Mouse (Mus musculus): ENCODE results near the gene Slc8a1.

Slc8a1 gene

DNA sequence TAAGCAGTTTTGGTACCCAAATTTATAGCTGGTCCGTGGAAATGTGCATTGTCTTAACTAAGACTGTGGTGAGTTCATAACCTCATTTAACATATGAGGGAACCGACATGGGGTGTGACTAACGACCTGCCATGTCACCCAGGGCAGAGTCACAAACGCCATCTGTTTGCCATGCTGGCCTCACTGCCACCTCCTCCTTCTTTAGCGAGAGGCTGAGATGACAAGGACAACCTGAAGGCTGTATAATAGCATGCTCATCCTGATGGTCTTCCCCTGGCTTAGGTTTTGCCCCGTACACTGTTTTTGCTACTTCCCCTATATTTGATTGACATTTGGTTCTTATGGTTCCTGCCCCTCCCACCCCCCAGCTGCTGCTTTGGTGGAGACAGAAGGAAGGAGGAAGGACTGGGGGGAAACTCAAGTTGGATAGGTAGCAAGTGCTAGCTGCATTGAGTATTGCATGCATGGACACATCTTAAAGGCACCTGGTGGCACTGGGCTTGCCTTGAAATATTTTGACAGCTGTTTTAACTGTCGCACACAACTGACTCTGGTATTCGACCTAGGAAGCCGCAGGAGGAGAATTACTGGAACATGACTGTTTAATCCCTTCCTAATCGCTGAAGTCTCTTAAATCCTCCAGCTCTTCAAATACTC, 313.8 kb downstream of the Slc8a1 start:
- no peak for DNase-seq (ENCODE audit: extremely low spot score)

DNA sequence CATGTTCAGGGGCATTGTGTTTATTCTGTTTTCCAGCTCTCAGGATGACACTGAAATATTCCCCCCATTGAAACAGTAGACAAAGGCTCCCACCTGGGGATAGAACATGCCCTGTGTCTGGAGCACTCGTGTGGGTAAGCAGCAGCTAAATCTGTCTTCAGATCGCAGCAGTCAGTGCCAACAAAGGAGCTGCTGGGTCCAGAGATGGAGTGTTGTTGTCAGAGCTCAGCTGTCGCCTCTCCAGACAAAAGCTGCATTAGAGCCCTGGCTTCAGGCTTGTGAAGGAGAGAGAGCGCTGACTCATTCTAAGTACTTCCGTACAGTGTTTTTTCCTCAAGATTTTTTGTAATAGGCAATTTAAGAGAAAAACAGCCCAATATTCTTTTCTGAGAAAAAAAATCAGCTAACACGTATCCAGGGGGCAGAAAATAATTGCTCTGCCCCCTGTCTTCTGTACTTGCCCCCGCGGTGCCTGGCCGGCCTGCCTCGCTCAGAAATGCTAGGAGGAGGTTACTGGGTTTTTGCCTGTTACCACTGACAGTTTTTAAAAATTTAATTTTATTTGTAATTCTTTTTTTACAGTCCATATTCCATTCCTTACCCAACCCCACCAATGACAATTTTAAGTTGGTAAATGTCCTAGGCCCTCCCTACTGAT, 318.2 kb downstream of the Slc8a1 start:
- DNase-seq (ENCODE audit: extremely low spot score), result no peak

DNA sequence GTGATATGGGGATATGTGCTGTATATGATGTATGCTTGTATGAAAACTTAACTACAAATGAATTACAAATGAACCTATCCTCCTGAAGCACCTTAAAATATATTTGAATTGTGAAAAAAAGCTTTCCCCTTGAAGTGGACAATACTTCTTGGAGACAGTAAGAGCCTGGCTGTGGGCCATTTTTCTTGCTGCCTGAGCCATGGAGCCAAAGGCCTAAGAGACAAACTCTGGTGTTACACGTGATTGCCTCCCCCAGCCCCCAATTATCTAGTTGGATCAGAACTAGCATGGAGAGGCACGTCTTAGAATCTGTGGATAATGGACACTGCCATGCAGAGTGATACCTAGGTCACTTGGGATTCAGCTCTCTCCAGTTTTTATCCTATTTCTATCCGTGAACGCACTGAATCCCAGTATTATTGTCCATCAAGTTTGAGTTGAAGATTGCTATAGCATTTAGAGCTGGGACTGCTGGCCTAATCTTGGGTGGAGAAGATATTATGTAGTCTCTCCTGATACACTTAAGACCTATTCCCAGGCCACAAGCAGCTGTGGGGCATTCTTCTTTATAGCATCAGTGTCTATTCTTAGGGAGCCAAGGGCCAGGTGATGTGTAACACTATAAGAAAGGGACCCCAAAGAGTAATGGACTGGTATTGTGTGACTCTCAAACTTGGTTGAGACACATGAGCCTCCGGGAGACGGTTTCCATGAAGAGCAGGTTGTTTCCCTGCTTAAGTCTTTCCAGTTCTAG, 321.6 kb downstream of the Slc8a1 start:
- no peak for DNase-seq (ENCODE audit: extremely low spot score)

DNA sequence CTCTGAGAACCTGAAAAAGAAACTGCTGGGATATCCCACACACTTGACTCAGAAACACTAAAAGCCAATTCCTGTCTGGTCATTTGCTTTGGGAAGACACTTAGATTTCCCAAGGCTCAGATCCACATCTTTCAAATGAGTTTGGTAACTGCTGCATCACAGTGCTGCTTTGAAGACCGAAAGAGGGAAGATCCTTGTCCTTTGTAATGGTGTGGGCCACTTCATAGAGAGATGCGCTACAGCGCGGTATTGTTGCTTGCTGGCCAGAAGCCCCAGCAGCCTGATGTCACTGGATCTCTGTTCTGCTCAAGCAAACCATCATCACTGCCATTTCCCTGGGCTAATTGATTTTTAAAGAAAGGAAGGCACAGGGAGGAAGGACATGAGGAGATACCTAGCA, 325.4 kb downstream of the Slc8a1 start:
- DNase-seq (ENCODE audit: extremely low spot score), result no peak

DNA sequence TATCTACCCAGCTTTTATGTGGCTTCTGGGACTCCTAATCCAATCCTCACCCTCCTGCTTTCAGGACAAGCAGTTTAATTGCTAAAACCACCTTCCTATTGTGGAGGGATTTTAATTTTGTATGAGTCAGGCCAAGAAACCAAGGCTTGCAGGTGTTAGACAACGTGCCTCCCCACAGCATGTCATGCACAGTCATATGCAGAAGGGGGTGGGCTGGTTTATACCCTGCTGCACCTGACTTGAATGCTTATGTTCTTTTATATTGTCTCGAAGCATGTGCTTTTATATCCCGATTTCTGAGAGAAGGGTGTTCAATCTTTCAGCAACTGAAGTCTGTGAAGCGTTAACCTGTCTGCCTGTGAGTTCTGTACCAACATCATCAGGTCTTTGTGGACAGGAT, 334.0 kb downstream of the Slc8a1 start:
- no peak for DNase-seq (ENCODE audit: extremely low spot score)

DNA sequence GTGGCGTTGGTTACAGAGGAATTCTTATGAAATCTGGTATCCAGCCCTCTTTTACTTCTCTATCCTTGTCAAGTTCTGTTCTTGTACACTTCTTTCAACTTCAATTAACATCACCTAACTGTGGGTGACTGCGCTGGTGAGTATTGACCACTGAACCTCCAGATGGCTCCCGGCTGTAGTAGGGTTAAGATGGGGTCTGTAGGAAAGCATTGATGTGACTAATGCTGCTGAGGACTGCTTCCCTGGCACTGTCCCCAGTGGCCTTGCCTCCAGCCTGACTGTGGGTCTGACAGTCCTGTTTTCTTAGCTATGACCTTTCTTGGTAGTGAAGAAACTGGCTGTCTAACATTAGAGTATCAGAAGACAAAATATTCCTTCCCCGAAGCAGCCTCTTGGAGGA, 335.1 kb downstream of the Slc8a1 start:
- DNase-seq (ENCODE audit: extremely low spot score), result no peak

DNA sequence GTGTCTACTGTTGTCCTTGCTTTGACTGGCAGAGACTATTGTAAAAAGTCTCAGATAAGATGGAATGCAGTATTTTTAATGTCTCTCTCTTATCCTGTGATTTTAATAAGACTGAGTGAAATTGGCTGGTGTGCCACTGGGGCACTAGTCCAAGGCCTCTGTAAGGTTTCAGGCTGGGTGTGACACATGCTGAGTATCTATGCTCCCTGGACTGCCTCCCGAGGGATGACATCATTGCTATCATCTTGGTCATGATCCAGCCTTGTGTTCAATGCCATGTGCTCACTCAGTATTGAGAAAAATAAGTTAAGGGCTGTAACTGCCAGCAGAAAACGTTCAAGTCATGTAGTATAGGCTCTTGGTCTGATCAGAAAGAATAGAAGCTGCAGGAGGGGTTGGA, 335.5 kb downstream of the Slc8a1 start:
- no peak for DNase-seq (ENCODE audit: extremely low spot score)

DNA sequence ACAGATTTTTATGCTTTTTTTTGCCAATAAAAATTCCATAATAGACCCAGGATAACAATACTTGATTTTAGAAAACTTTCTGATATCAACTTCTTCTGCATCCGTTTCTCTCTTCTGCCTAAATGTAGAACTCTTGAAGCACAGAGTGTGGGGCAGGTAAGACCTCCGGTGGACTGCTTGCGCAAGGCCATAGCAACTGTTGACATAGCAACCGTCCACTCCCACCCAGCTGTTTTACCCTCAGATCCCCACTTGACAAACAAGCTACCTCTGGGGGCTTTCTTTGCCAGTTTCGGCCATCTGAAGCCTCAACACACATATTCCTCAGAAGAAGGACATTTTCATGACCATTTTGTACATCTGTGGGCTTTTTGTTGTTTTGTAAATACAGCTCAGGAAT, 337.8 kb downstream of the Slc8a1 start:
- no peak for DNase-seq (ENCODE audit: extremely low spot score)

DNA sequence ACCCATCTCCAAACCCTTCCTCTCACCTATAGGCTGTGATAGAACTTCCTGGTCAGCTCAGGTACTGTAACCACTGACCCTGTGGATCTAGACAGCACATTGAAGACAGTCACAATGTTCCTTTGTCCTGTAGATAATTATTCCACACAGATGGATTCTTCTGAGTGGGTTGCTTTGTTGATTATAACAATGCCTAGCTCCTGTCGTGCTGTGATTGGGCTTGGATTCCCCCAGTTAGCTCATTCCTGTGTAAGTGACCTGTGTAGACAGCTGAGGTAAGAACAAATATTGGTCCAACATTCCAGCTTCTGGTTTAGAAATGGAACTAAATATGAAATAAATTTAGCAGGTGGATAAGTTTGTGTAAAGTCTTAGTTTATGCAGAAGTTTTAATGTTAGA, 340.7 kb downstream of the Slc8a1 start:
- DNase-seq (ENCODE audit: extremely low spot score), result no peak

DNA sequence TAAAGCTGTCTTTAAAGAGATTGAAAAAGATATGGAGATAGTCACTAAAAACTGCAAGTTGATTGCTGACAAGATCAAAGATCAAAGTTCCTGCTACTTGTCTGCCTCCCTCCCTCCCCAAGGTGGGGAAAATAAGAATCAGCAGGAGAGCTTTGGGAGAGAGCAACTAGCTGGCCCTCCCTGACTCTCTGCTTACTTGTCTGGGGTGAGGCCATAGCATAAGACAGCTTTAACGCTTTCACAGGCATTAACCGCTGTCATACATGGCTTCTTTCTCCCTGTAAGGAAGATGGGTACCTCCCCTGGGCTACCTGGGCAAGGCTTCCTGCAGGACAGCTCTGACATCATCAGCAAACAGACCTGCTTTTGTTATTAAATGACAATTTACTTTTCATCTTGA, 344.1 kb downstream of the Slc8a1 start:
- DNase-seq (ENCODE audit: extremely low spot score), result no peak

DNA sequence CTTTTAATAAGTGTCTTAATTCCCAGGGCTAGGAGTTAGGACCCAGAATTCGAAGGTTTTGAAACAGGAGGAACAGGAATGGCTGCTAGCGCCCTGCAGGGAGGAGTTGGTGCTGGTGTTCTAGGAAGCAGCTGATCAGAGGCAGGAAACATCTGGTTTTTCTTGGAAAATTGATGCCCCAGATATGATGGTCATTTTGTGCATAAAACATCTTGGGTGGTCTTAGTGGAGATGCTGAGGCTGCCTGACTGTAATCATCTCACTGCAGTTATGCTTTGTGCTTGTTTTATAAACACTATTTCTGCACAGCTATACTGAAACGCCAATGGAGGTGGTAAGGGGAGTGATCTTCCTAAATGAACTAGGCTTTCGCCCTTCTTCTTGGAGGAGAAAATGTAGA, 345.1 kb downstream of the Slc8a1 start:
- DNase-seq (ENCODE audit: extremely low spot score), result no peak

DNA sequence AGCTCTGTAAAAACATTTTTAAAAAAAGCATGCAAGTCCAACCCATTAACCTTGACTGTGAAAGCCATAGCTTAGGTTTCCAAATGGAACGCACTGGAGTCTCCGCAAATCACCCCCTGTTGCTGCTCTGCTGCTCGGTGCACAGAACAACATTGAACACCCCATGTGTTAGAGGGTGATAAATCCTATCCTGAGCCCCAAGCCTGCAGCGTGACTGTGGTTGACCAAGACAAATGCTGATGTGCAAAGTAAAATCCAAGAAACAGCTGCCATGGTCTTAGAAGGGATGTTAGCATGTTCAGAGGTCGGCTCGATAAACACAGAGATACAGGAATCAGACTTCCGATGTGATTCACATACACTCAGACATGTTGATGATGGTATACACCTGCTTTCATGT, 346.7 kb downstream of the Slc8a1 start:
- DNase-seq (ENCODE audit: extremely low spot score), result no peak

DNA sequence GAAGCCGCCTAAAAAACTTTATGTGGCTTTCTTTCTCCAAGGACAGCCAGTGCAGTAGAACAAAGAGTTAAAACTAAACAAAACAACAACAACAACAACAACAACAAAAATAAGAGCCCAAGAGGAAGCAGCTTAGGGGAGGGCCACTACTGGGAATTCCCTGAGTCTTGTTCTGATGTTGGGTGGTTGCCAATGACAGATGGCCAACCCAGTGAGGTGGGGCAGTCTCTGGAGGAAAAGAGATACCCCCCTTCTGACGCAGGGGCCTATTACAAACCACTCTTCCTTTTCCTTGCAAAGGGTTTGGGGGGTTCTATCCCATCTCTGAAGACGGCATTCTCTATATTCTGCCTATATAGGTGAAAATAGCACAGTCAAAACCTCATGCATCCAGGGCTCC, 347.4 kb downstream of the Slc8a1 start:
- DNase-seq (ENCODE audit: extremely low spot score), result no peak

DNA sequence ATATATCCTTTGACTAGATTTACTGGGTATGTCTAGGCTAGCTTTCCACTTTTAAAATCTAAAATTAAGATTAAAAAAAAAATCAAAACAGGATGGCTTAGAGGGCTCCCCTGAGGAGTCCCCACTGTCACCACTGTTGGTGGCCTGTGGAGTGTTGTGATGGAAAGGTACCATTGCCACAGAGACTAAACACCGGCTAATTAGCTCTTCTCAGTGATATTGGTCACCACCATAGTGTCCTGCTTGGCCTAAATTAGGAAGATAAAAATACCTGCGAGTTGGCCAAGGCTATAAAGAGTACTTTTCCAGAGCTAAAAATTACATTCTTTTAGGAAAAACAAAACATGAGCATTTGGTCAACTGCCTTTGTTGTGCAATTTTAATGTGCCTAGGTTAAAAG, 352.1 kb downstream of the Slc8a1 start:
- no peak for DNase-seq (ENCODE audit: extremely low spot score)

DNA sequence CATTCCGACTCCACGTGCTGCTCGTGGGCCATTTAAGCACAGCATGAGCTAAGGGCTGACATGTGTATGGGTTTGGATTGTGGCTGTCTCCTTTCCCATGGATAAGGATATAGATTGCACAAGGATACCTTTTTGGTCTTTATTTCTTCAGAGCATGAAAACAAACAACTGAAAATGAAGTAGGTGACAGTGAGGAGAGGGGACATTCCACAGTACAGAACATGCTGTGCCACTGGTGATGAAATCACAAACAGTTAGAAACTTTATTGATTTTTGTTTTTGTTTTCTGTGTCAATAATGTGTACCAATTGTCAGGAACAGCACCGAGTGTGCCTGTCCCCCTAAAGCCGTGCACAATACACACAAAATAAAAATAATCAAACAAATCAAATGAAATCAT, 352.7 kb downstream of the Slc8a1 start:
- no peak for DNase-seq (ENCODE audit: extremely low spot score)

DNA sequence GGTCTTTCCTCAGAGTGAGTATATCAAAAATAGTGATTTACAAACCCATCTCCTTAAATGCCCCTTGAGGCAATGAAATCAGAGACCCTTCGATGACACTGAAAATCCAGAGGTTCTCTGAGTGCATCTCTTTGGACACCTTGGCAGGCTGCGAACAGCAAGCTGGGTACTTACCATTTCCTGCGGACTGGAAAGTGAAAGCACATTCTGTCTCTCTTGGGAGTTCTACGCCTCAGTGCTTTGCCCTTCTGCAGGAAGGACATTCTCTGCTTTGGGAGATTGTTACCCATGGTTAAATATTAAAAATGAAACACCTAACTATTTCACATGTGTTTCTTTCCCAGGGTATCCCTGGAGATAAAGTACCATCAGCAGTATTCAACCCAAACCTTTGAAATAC, 354.7 kb downstream of the Slc8a1 start:
- no peak for DNase-seq (ENCODE audit: extremely low spot score)

DNA sequence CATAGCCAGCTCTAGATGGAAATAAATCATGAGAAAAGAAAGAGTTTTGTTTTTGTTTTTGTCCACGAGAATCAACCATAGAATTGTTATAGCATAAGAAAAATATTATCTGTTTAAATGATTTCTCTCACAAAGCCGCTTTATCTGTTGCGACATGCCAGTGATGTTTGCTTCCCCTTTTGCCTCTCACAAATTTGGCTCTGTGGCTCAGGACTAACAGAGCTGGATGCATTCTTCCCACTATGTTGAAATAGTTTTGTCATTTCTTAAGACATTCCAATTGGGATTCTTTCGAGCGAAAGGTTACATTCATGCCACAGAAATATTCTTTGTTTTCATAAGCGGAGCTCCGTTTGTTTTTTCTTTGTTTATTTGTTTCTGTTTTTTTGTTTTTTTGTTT, 359.7 kb downstream of the Slc8a1 start:
- no peak for DNase-seq (ENCODE audit: extremely low spot score)

DNA sequence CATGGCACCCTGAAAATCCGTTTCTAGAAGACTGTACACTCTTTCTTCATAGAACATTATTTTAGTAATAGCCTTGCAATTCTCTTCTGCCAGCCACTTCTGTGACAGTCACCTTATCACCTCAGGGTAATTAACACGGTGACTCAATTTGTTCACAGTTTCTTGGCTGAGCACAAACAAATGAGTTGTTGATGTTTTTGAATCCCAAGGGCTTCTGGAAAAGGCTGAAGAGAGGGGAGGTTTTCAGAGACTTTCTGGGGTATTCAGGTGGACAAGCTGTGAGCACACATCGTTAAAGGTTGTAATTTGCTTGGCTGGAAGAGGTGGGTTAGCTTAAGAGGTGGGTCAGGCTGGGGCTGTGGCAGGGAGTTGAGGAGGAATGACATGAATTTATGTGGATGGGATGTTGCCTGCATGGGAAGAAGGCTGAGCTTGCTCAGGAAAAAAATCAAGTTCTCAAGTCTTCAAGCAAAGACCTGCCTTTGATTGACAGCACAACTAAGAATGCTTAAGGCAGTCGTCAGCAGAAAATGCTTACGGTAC, 360.3 kb downstream of the Slc8a1 start:
- no peak for DNase-seq (ENCODE audit: extremely low spot score)

DNA sequence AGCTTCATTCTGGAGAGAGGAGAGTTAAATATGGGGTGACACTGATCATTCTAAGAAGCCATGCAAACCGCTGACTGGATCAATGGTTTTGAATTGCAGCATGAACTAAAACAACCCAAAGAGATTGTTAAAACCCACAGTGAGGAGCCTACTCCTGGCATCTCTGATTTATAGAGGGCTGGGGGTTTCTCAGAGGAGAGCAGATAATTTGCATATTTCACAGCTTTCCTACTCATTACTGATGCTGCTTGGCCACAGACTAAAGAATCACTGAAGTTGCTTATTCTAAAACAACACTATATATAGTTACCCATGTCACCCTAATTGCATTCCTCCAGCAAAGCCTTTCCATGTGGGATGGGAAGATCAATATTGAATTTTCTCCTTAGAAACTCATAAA, 361.0 kb downstream of the Slc8a1 start:
- no peak for DNase-seq (ENCODE audit: extremely low spot score)

DNA sequence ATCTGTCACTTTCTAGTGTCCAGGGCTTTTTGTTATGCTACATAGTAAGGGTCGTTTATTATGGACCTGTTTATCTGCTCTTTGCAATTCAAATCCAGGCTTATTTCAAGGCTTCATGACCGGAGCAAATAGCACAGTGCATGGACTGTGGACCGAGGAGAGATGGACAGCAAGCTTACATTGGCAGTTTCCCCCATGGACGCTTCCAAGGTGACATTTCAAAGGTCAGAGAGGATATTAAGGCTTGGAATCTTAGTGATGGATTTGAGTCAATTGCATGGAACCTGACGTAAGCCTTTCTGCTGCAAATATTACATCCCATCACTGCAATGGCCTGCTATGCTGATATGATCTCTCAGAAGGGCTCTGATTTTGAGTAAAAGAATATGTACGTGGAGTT, 362.3 kb downstream of the Slc8a1 start:
- DNase-seq (ENCODE audit: extremely low spot score), result no peak

DNA sequence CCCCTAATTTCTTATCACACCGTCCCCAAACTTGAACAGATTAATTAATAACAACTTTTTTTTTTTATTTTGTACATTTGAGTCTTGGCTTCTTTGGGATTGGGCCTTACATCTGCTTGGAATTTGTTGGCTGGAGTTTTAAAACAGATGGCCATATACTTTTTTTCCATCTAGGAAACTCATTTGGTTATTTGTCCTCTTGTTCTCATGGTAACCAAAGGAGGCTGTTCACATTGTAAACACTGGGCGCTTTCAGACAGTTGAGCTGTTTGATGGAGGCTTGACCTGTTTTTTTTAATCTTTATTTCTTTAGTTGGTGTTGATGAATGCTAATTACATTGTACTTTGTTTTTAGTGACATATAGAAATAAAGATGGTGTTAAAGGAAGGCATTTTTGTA, 369.1 kb downstream of the Slc8a1 start:
- DNase-seq (ENCODE audit: extremely low spot score), result no peak

DNA sequence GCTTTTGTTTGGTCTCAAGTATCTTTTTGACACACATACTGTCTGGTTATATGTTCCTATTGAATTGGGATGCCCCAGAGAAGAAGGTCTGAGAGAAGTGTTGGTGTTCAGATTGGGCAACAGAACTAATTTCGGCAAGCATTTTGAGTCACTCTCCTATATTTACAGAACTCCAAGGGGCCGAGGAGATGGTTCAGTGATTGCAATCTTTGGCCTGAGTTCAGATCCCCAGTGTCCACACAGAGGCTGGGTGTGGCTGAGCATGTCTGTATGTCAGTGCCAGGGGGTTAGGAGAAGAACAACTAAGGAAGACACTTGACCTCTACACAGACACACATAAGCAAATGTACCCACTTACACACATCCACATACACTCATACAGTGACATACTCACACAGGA, 369.7 kb downstream of the Slc8a1 start:
- no peak for DNase-seq (ENCODE audit: extremely low spot score)

DNA sequence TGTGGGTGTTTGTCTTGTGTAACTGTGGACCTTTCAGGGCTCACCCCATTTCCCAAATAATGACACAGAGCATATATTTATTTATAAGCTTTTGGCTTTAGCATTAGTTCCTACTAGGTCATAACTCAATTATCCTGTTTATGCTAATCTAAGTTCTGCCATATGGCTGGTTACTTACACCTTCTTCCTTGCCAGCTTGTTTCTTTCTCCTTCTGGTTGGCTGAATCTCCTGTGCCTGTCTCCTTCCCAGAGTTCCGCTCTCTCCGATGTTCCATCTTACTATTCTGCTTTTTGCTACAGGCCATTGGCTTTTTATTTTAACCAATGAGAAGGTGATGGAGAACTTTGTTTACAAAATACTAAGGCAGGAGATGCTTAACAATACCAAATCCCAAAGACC, 374.8 kb downstream of the Slc8a1 start:
- DNase-seq (ENCODE audit: extremely low spot score), result no peak
